Mouse (Mus musculus): ENCODE measurements around the gene Sbk3. TPM values are rescaled to one million over a fixed set of nuclear protein-coding genes. Genes with fewer than 3 reads are reported as not detected.

Gene Sbk3
- polyA plus RNA-seq, 1 experiment from 2014 or later: not detected

DNA sequence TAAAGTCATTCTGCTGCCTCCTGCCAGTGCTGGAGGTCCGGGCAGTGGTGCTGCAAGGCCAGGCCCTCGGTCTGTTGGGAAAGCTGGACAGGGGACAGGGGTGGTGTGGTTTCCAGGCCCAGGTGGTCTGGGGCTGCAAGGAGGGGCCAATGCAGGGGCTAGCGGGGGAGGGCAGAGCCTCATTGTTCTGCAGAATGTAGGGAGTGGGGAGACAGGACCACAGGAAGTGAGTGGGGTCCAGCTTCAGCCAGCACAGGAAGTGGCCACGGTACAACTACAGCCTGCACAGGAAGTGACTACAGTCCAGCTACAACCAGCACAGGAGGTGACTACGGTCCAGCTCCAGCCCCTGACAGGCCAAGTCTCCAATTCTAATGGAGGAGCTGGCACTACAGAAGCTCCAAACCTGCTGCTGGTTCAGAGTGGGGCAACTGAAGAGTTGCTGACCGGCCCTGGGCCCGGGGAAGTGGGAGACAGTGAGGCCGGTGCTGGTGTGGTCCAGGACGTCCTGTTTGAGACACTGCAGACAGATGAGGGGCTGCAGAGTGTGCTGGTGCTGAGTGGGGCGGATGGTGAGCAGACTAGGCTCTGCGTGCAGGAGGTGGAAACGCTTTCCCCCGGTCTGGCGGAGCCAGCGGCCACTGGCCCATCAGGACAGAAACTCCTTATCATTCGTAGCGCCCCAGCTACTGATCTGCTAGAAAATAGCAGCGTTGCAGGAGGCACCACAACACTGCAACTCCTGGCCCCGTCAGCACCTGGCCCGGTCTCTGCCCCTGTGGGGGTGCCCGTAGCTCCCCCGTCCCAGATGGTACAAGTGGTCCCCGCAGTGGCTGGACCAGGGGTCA lies 49.8 kb downstream of the Sbk3 start:
- peaks cover 9% of the 10 kb centered on the region for H3K4me1 ChIP-seq (replicated peaks; ENCODE audit: control insufficient read depth, insufficient read depth)

GRCm38 (mm10) chr7:4920496-4920895 lies 50.5 kb downstream of the Sbk3 start:
- no peak overlapping the region for H3K4me2 ChIP-seq (replicated peaks; ENCODE audit: low read depth)
- DNase-seq (ENCODE audit: low spot score): no peak
- H3K9ac ChIP-seq (ENCODE audit: low read length): no peak overlapping the region
- 0 out of 2 replicates have a peak overlapping the region, but pooled peaks have one; percentile 18 for H3K27ac ChIP-seq (replicated peaks)
- no peaks in the 10 kb centered on the region for H3K9me3 ChIP-seq (ENCODE audit: control insufficient read depth, low read length)
- H3K4me1 ChIP-seq (replicated peaks; ENCODE audit: control insufficient read depth, insufficient read depth): peaks cover 8% of the 10 kb centered on the region
- TF ChIP-seq CTCF (IDR thresholded peaks at IDR 0.05; ENCODE audit: low read depth): no peak
- TF ChIP-seq EP300 (optimal IDR thresholded peaks at IDR 0.05): no peak
- 87% methylated on average over 19 of the region's 19 CpGs for WGBS
- no peak overlapping the region for H3K4me3 ChIP-seq (ENCODE audit: low read depth, low read length)
- no peak for ATAC-seq (ENCODE audit: low FRiP score, low TSS enrichment)
- H3K27me3 ChIP-seq (ENCODE audit: control insufficient read depth, insufficient read depth, low read length): no peaks in the 10 kb centered on the region
- peaks cover 15% of the 10 kb centered on the region for H3K36me3 ChIP-seq (ENCODE audit: control insufficient read depth, insufficient read depth, low read length)

More for the DNA sequence above, 49.8 kb downstream of the Sbk3 start:
- Histone ChIP-seq H3K27ac (replicated peaks) (0 out of 2 replicates have a peak overlapping the region, but pooled peaks have one; percentile 18), H3K4me2 (replicated peaks; ENCODE audit: low read depth) (no peak overlapping the region), H3K9me3 (ENCODE audit: control insufficient read depth, low read length) (no peaks in the 10 kb centered on the region), H3K4me3 (ENCODE audit: low read depth, low read length) (no peak overlapping the region), H3K36me3 (ENCODE audit: control insufficient read depth, insufficient read depth, low read length) (peaks cover 15% of the 10 kb centered on the region), H3K27me3 (ENCODE audit: control insufficient read depth, insufficient read depth, low read length) (no peaks in the 10 kb centered on the region), H3K9ac (ENCODE audit: low read length) (no peak overlapping the region)
- no peak for DNase-seq (ENCODE audit: low spot score)
- no peak for TF ChIP-seq EP300 (optimal IDR thresholded peaks at IDR 0.05)
- no peak for TF ChIP-seq CTCF (IDR thresholded peaks at IDR 0.05; ENCODE audit: low read depth)
- ATAC-seq (ENCODE audit: low FRiP score, low TSS enrichment): no peak
- 67% methylated on average over 23 of the region's 23 CpGs for WGBS

DNA sequence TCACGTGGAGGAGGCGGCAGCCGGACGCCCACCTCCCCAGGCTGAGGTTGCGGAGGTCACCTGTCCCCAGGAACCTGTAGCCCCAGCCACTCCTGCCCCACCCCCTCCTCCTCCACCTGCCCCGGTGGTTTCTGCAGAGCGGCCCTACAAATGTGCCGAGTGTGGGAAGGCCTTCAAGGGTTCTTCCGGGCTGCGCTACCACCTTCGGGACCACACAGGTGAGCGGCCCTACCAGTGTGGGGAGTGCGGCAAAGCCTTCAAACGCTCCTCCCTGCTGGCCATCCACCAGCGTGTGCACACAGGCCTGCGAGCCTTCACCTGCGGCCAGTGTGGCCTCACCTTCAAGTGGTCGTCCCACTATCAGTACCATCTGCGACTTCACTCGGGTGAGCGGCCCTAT lies 51.0 kb downstream of the Sbk3 start:
- DNase-seq (ENCODE audit: low spot score) (no peak), ATAC-seq (ENCODE audit: low FRiP score, low TSS enrichment) (no peak)
- Histone ChIP-seq H3K36me3 (ENCODE audit: control insufficient read depth, insufficient read depth, low read length) (peaks cover 15% of the 10 kb centered on the region), H3K27ac (replicated peaks) (no peak overlapping the region), H3K9ac (ENCODE audit: low read length) (no peak overlapping the region), H3K9me3 (ENCODE audit: control insufficient read depth, low read length) (no peaks in the 10 kb centered on the region), H3K4me1 (replicated peaks; ENCODE audit: control insufficient read depth, insufficient read depth) (peaks cover 8% of the 10 kb centered on the region), H3K4me2 (replicated peaks; ENCODE audit: low read depth) (no peak overlapping the region), H3K27me3 (ENCODE audit: control insufficient read depth, insufficient read depth, low read length) (no peaks in the 10 kb centered on the region), H3K4me3 (ENCODE audit: low read depth, low read length) (no peak overlapping the region)
- TF ChIP-seq EP300 (optimal IDR thresholded peaks at IDR 0.05): no peak
- TF ChIP-seq CTCF (IDR thresholded peaks at IDR 0.05; ENCODE audit: low read depth): no peak
- WGBS: 91% methylated on average over 21 of the region's 21 CpGs

DNA sequence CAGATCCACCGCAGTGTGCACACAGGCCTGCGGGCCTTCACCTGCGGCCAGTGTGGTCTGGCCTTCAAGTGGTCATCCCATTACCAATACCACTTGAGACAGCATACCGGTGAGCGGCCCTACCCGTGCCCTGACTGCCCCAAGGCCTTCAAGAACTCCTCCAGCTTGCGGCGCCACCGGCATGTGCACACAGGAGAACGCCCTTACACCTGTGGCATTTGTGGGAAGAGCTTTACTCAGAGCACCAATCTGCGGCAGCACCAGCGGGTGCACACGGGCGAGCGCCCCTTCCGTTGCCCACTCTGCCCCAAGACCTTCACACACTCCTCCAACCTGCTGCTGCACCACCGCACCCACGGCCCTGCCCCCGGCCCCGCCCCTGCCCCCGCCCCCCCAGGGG lies 51.9 kb downstream of the Sbk3 start:
- no peak for TF ChIP-seq CTCF (IDR thresholded peaks at IDR 0.05; ENCODE audit: low read depth)
- TF ChIP-seq EP300 (optimal IDR thresholded peaks at IDR 0.05): no peak
- Histone ChIP-seq H3K36me3 (ENCODE audit: control insufficient read depth, insufficient read depth, low read length) (peaks cover 15% of the 10 kb centered on the region), H3K9ac (ENCODE audit: low read length) (no peak overlapping the region), H3K9me3 (ENCODE audit: control insufficient read depth, low read length) (no peaks in the 10 kb centered on the region), H3K4me3 (ENCODE audit: low read depth, low read length) (no peak overlapping the region), H3K27ac (replicated peaks) (no peak overlapping the region), H3K4me2 (replicated peaks; ENCODE audit: low read depth) (no peak overlapping the region), H3K27me3 (ENCODE audit: control insufficient read depth, insufficient read depth, low read length) (no peaks in the 10 kb centered on the region), H3K4me1 (replicated peaks; ENCODE audit: control insufficient read depth, insufficient read depth) (peaks cover 6% of the 10 kb centered on the region)
- no peak for DNase-seq (ENCODE audit: low spot score)
- ATAC-seq (ENCODE audit: low FRiP score, low TSS enrichment): no peak
- WGBS: 83% methylated on average over 21 of the region's 21 CpGs

DNA sequence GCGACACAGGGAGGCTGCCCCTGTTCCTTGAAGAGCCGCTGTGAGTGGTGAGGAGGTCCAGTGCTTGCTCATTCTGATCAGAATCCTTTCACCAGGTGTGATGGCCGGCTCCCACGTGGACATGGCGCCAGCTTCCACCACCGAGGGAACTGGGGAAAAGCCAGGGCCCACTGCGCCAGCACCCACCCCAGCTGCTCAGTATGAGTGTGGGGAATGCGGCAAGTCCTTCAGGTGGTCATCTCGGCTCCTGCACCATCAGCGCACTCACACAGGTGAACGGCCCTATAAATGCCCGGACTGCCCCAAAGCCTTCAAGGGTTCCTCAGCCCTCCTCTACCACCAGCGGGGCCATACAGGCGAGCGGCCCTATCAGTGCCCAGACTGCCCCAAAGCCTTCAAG lies 52.3 kb downstream of the Sbk3 start:
- no peak for ATAC-seq (ENCODE audit: low FRiP score, low TSS enrichment)
- H3K36me3 ChIP-seq (ENCODE audit: control insufficient read depth, insufficient read depth, low read length): peaks cover 15% of the 10 kb centered on the region
- H3K4me2 ChIP-seq (replicated peaks; ENCODE audit: low read depth): no peak overlapping the region
- peaks cover 5% of the 10 kb centered on the region for H3K4me1 ChIP-seq (replicated peaks; ENCODE audit: control insufficient read depth, insufficient read depth)
- 93% methylated on average over 15 of the region's 15 CpGs for WGBS
- H3K9ac ChIP-seq (ENCODE audit: low read length): no peak overlapping the region
- H3K27me3 ChIP-seq (ENCODE audit: control insufficient read depth, insufficient read depth, low read length): no peaks in the 10 kb centered on the region
- H3K27ac ChIP-seq (replicated peaks): no peak overlapping the region
- H3K9me3 ChIP-seq (ENCODE audit: control insufficient read depth, low read length): no peaks in the 10 kb centered on the region
- DNase-seq (ENCODE audit: low spot score): no peak
- no peak for TF ChIP-seq EP300 (optimal IDR thresholded peaks at IDR 0.05)
- TF ChIP-seq CTCF (IDR thresholded peaks at IDR 0.05; ENCODE audit: low read depth): no peak
- H3K4me3 ChIP-seq (ENCODE audit: low read depth, low read length): no peak overlapping the region

DNA sequence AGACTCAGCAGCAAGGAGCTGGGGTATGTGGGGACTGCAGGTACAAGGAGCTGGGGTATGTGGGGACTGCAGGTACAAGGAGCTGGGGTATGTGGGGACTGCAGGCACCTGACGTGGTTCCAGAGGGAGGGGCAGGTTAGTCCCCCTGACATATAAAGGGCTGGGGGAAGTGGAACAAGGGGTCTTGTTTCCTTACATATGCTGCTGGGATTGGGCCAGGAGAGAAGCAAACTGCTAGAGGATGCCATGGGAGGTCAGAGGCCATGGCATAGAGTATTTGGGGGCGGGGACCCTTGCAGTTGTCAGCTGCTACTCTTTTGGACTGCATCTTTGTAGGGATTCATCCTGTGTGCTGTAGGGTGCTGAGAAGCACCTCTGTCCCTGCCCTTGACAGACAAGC lies 53.5 kb downstream of the Sbk3 start:
- H3K9me3 ChIP-seq (ENCODE audit: control insufficient read depth, low read length): no peaks in the 10 kb centered on the region
- no peak overlapping the region for H3K4me2 ChIP-seq (replicated peaks; ENCODE audit: low read depth)
- no peak for TF ChIP-seq EP300 (optimal IDR thresholded peaks at IDR 0.05)
- no peak for TF ChIP-seq CTCF (IDR thresholded peaks at IDR 0.05; ENCODE audit: low read depth)
- ATAC-seq (ENCODE audit: low FRiP score, low TSS enrichment): no peak
- H3K9ac ChIP-seq (ENCODE audit: low read length): no peak overlapping the region
- H3K27me3 ChIP-seq (ENCODE audit: control insufficient read depth, insufficient read depth, low read length): no peaks in the 10 kb centered on the region
- no peak for DNase-seq (ENCODE audit: low spot score)
- WGBS: 89% methylated on average over 2 of the region's 2 CpGs
- H3K4me3 ChIP-seq (ENCODE audit: low read depth, low read length): no peak overlapping the region
- no peaks in the 10 kb centered on the region; the same call in 1 of the 2 replicates for H3K4me1 ChIP-seq (replicated peaks; ENCODE audit: control insufficient read depth, insufficient read depth)
- peaks cover 15% of the 10 kb centered on the region for H3K36me3 ChIP-seq (ENCODE audit: control insufficient read depth, insufficient read depth, low read length)
- no peak overlapping the region for H3K27ac ChIP-seq (replicated peaks)
